Mouse (Mus musculus) hindbrain, embryonic 15.5 days (tissue): ENCODE measurements around the gene Map3k13. TPM values are rescaled to one million over a fixed set of nuclear protein-coding genes. Genes with fewer than 3 reads are reported as not detected.

Source experiments
- ATAC-seq: fragments of 200-750 bp; cut with Nextera tagmentation; 2 replicates; pipeline ENCODE4 v1.8.0; 2017; ENCODE audit warnings: low read depth, moderate number of reproducible peaks, moderate TSS enrichment; ENCODE audit not compliant: low FRiP score
- H3K27ac ChIP-seq: fragments of 300-500 bp; sonication (generic); replicated peaks from 2 replicates; pipeline ENCODE4 v1.5.1; 2015; ENCODE audit warnings: mild to moderate bottlenecking, inconsistent platforms
- H3K27me3 ChIP-seq: fragments of 300-500 bp; sonication (generic); 2 replicates; pipeline ENCODE4 v1.6.1; 2015; ENCODE audit warnings: control low read depth, inconsistent platforms
- H3K36me3 ChIP-seq: fragments of 300-500 bp; sonication (generic); 2 replicates; pipeline ENCODE4 v1.6.1; 2015; ENCODE audit warnings: control low read depth, inconsistent platforms
- H3K4me1 ChIP-seq: fragments of 300-500 bp; sonication (generic); replicated peaks from 2 replicates; pipeline ENCODE4 v1.6.1; 2015; ENCODE audit warnings: control low read depth, inconsistent platforms
- H3K4me2 ChIP-seq: fragments of 300-500 bp; sonication (generic); 2 replicates; pipeline ENCODE4 v1.6.1; 2015; ENCODE audit warnings: moderate library complexity, mild to moderate bottlenecking, inconsistent platforms
- H3K4me3 ChIP-seq: fragments of 300-500 bp; sonication (generic); 2 replicates; pipeline ENCODE4 v1.5.1; 2015; ENCODE audit warnings: mild to moderate bottlenecking, inconsistent platforms
- H3K9ac ChIP-seq: fragments of 300-500 bp; sonication (generic); 2 replicates; pipeline ENCODE4 v1.6.1; 2015; ENCODE audit warnings: inconsistent platforms
- H3K9me3 ChIP-seq: fragments of 300-500 bp; sonication (generic); 2 replicates; pipeline ENCODE4 v1.6.1; 2016; ENCODE audit warnings: control low read depth, inconsistent platforms
- WGBS: fragments of 180-500 bp; shearing (Covaris S2); methylation state at CpG from one replicate; pipeline ENCODE4 v1.1.7; 2015; 5-methylcytosine and 5-hydroxymethylcytosine counted together
- polyA plus RNA-seq: library from polyadenylated mRNA; unstranded; fragments of >200 nt; fragmentation: Nextera tagmentation; extraction: Ambion mirVana; gene quantifications from 2 replicates; pipeline ENCODE4 v1.2.1, GENCODE M21; 2015

Map3k13 gene
- polyA plus RNA-seq, 1 experiment from 2014 or later, result 6.4 TPM

- peaks cover 8% of the 10 kb centered on the region; the same call in 1 of the 2 replicates for H3K4me1 ChIP-seq
- 57% methylated on average over 11 of the region's 11 CpGs for WGBS
- ATAC-seq, result peak; percentile 62
- no peak overlapping the region for H3K9ac ChIP-seq
- no peaks in the 10 kb centered on the region for H3K9me3 ChIP-seq
- no peaks in the 10 kb centered on the region for H3K27me3 ChIP-seq
- 0 out of 2 replicates have a peak, but pooled peaks cover 3% of the 10 kb centered on the region for H3K36me3 ChIP-seq
- peak overlapping the region; percentile 42 for H3K27ac ChIP-seq
- peak overlapping the region; percentile 10; the same call in 1 of the 2 replicates for H3K4me2 ChIP-seq
- H3K4me3 ChIP-seq, result no peak overlapping the region
These were observed 20.9 kb downstream of the Map3k13 start for GRCm38 (mm10) chr16:21814861-21815668.

GRCm38 (mm10) chr16:21815669-21816010 is 21.5 kb downstream of the Map3k13 start:
- Histone ChIP-seq H3K4me2 (peak overlapping the region; percentile 10), H3K27ac (peak overlapping the region; percentile 42; the same call in 1 of the 2 replicates), H3K9me3 (no peaks in the 10 kb centered on the region), H3K9ac (no peak overlapping the region), H3K27me3 (no peaks in the 10 kb centered on the region), H3K4me1 (peaks cover 8% of the 10 kb centered on the region; the same call in 1 of the 2 replicates), H3K4me3 (no peak overlapping the region), H3K36me3 (0 out of 2 replicates have a peak, but pooled peaks cover 3% of the 10 kb centered on the region)
- ATAC-seq, result peak; percentile 59; the same call in 1 of the 2 replicates
- 38% methylated on average over 7 of the region's 7 CpGs for WGBS

- no peak overlapping the region for H3K27ac ChIP-seq
- no peak overlapping the region for H3K4me3 ChIP-seq
- H3K4me1 ChIP-seq, result peaks cover 8% of the 10 kb centered on the region; the same call in 1 of the 2 replicates
- no peak overlapping the region for H3K4me2 ChIP-seq
- no peak for ATAC-seq
- H3K9me3 ChIP-seq, result no peaks in the 10 kb centered on the region
- 42% methylated on average over 9 of the region's 9 CpGs for WGBS
- no peaks in the 10 kb centered on the region for H3K36me3 ChIP-seq
- H3K27me3 ChIP-seq, result no peaks in the 10 kb centered on the region
- no peak overlapping the region for H3K9ac ChIP-seq
These were observed 24.0 kb downstream of the Map3k13 start for GRCm38 (mm10) chr16:21818132-21818531.

DNA sequence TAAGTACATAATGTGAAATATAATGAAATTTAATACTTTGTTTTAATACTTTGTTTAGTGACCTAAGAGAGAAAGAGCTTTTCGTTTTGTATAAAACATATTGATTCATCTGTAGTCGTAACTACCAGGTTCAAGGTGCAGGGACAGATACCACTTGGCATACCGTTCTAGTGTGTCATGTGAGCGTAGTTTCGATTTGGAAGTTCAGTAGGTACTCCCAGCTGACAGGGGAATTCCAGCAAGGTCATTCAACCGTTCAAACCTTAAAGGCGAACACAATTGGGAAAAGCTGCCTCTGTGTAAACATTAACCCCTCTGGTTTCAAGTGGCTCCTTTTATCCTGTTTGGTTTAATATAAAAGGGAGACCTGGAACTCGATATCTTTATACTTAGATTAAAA is 24.5 kb downstream of the Map3k13 start:
- Histone ChIP-seq H3K9me3 (no peaks in the 10 kb centered on the region), H3K36me3 (no peaks in the 10 kb centered on the region), H3K27me3 (no peaks in the 10 kb centered on the region), H3K4me2 (no peak overlapping the region), H3K9ac (no peak overlapping the region), H3K27ac (no peak overlapping the region), H3K4me3 (no peak overlapping the region), H3K4me1 (peaks cover 8% of the 10 kb centered on the region; the same call in 1 of the 2 replicates)
- 48% methylated on average over 8 of the region's 8 CpGs for WGBS
- ATAC-seq, result no peak

DNA sequence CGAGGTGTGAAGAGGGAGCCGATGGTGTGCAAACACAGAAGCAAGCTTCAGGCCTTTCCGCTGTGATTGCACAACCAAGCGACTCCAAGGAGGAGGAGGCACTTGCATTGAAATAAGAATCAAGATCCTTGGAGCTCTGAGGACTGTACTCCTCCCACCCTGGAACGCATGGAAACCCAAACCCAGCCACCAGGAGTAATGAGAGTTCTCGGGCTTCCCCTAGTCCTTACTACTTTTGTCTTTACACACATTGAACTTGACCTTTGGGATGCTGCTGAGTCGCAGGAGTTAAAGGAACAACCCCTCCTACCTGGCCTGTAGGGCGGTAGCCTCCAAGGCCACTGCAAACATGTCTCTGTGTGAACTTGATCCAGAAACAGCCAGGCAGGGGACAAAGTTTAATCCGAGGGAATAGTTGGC is 31.5 kb downstream of the Map3k13 start:
- 77% methylated on average over 9 of the region's 9 CpGs for WGBS
- Histone ChIP-seq H3K9ac (no peak overlapping the region), H3K36me3 (no peaks in the 10 kb centered on the region), H3K4me2 (no peak overlapping the region), H3K4me1 (no peaks in the 10 kb centered on the region), H3K9me3 (no peaks in the 10 kb centered on the region), H3K27me3 (no peaks in the 10 kb centered on the region), H3K4me3 (no peak overlapping the region), H3K27ac (no peak overlapping the region)
- no peak for ATAC-seq

- H3K4me3 ChIP-seq, result no peak overlapping the region
- H3K4me2 ChIP-seq, result no peak overlapping the region
- H3K27ac ChIP-seq, result no peak overlapping the region
- no peaks in the 10 kb centered on the region for H3K36me3 ChIP-seq
- no peaks in the 10 kb centered on the region for H3K9me3 ChIP-seq
- H3K9ac ChIP-seq, result no peak overlapping the region
- ATAC-seq, result no peak
- 72% methylated on average over 4 of the region's 4 CpGs for WGBS
- no peaks in the 10 kb centered on the region for H3K4me1 ChIP-seq
- H3K27me3 ChIP-seq, result no peaks in the 10 kb centered on the region
These were observed 33.0 kb downstream of the Map3k13 start for GRCm38 (mm10) chr16:21827153-21827552.

- H3K4me3 ChIP-seq, result no peak overlapping the region
- H3K36me3 ChIP-seq, result no peaks in the 10 kb centered on the region
- H3K4me1 ChIP-seq, result no peaks in the 10 kb centered on the region
- no peaks in the 10 kb centered on the region for H3K27me3 ChIP-seq
- H3K9ac ChIP-seq, result no peak overlapping the region
- no peaks in the 10 kb centered on the region for H3K9me3 ChIP-seq
- no peak for ATAC-seq
- no peak overlapping the region for H3K4me2 ChIP-seq
- no peak overlapping the region for H3K27ac ChIP-seq
- WGBS, result 71% methylated on average over 4 of the region's 4 CpGs
These were observed 33.4 kb downstream of the Map3k13 start for GRCm38 (mm10) chr16:21827581-21827980.

DNA sequence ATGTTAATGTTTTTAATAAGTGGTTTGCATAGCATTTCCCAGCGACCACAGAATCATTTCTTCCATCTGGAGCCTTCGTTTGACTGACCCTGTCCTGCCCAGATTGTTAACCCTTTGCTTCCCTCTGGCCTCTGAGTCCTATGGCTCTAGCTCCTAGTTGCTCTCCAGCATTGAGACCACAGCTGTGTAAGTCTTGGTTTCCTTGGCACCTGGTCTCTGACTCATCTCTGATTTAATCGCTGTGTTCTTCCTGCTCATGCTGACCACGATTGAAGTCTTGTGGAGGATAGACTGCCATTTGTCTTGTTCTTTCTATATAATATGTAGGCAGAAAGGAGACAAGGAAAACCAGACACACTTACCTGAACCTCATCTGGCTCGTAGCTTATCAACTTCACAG is 35.6 kb downstream of the Map3k13 start:
- no peak overlapping the region for H3K4me3 ChIP-seq
- no peak overlapping the region for H3K4me2 ChIP-seq
- no peak for ATAC-seq
- H3K4me1 ChIP-seq, result no peaks in the 10 kb centered on the region
- 42% methylated on average over 5 of the region's 5 CpGs for WGBS
- no peaks in the 10 kb centered on the region for H3K27me3 ChIP-seq
- H3K27ac ChIP-seq, result no peak overlapping the region
- no peaks in the 10 kb centered on the region for H3K36me3 ChIP-seq
- no peak overlapping the region for H3K9ac ChIP-seq
- no peaks in the 10 kb centered on the region for H3K9me3 ChIP-seq

GRCm38 (mm10) chr16:21830784-21831183 is 36.6 kb downstream of the Map3k13 start:
- no peaks in the 10 kb centered on the region for H3K9me3 ChIP-seq
- no peaks in the 10 kb centered on the region for H3K36me3 ChIP-seq
- no peak overlapping the region for H3K4me2 ChIP-seq
- H3K9ac ChIP-seq, result no peak overlapping the region
- H3K27me3 ChIP-seq, result no peaks in the 10 kb centered on the region
- H3K4me1 ChIP-seq, result no peaks in the 10 kb centered on the region
- WGBS, result 60% methylated on average over 6 of the region's 6 CpGs
- ATAC-seq, result no peak
- no peak overlapping the region for H3K4me3 ChIP-seq
- no peak overlapping the region for H3K27ac ChIP-seq

GRCm38 (mm10) chr16:21831764-21832163 is 37.6 kb downstream of the Map3k13 start:
- no peaks in the 10 kb centered on the region for H3K4me1 ChIP-seq
- no peak for ATAC-seq
- H3K27me3 ChIP-seq, result no peaks in the 10 kb centered on the region
- H3K36me3 ChIP-seq, result no peaks in the 10 kb centered on the region
- 80% methylated on average over 5 of the region's 5 CpGs for whole genome bisulfite sequencing
- no peak overlapping the region for H3K4me2 ChIP-seq
- H3K9me3 ChIP-seq, result no peaks in the 10 kb centered on the region
- no peak overlapping the region for H3K9ac ChIP-seq
- no peak overlapping the region for H3K27ac ChIP-seq
- H3K4me3 ChIP-seq, result no peak overlapping the region

DNA sequence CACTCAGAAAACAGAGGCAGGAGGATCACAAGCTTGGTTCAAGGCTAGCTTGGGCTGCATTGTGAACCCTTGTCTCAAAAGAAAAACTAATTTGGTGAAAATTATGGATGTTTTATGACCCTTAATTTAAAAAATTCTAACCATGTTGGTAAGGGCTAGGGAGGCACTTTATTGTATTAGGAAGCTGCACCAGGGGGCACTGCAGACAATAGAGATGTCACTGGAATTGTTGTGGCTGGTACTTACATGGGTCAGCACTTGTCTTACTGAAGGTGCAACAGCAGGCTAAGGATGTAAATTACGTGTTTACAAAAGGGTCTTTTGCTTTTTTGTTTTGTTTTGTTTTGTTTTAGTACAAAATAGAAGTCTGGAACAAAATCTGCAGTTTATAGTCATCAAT is 39.3 kb downstream of the Map3k13 start:
- H3K36me3 ChIP-seq, result no peaks in the 10 kb centered on the region
- H3K4me3 ChIP-seq, result no peak overlapping the region
- no peak overlapping the region for H3K9ac ChIP-seq
- H3K4me2 ChIP-seq, result no peak overlapping the region
- no peaks in the 10 kb centered on the region for H3K27me3 ChIP-seq
- 67% methylated on average over 1 of the region's 1 CpGs for WGBS
- no peak for ATAC-seq
- H3K27ac ChIP-seq, result no peak overlapping the region
- H3K9me3 ChIP-seq, result no peaks in the 10 kb centered on the region
- H3K4me1 ChIP-seq, result no peaks in the 10 kb centered on the region

DNA sequence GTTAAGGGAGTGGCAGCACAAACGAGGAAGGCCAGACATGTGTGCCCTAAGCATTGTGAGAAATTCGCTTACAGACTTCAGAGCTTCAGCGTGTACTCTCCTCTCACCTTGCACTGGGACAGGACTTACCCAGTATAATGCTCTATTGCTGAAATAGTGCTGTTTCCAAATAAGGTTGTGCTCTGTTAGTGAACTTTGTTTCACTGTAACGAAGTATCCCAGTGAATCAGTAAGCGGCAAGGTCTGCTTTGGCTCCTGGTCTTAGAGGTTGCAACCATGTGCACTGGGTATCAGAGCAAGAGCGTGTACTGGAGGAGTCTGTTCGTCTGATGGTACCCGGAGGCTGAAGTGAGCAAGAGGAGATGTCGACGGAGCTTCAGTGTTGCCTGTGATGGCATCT is 39.8 kb downstream of the Map3k13 start:
- Histone ChIP-seq H3K27me3 (no peaks in the 10 kb centered on the region), H3K4me1 (no peaks in the 10 kb centered on the region), H3K27ac (no peak overlapping the region), H3K9ac (no peak overlapping the region), H3K4me3 (no peak overlapping the region), H3K36me3 (no peaks in the 10 kb centered on the region), H3K4me2 (no peak overlapping the region), H3K9me3 (no peaks in the 10 kb centered on the region)
- ATAC-seq, result no peak
- WGBS, result 70% methylated on average over 10 of the region's 10 CpGs
